Mouse (Mus musculus): Measurements from ENCODE around the gene Scand1. TPM values are rescaled to one million over a fixed set of nuclear protein-coding genes. Genes with fewer than 3 reads are reported as not detected.

Scand1 gene
- polyA plus RNA-seq, 1 experiment from 2014 or later = 84.0 TPM

- no peak for ATAC-seq (replicated peaks; ENCODE audit: low FRiP score)
- no peaks in the 10 kb centered on the region for H3K27me3 ChIP-seq (ENCODE audit: control insufficient read depth, insufficient read depth, low read length)
- 88% methylated on average over 4 of the region's 4 CpGs for WGBS
- H3K4me1 ChIP-seq (replicated peaks; ENCODE audit: control insufficient read depth, insufficient read depth, low read length) = no peaks in the 10 kb centered on the region
- H3K27ac ChIP-seq (ENCODE audit: low read depth, low read length) = no peak overlapping the region
- no peak overlapping the region for H3K4me2 ChIP-seq (ENCODE audit: low read depth, low read length, severe bottlenecking)
- no peak overlapping the region for H3K4me3 ChIP-seq (ENCODE audit: low read depth, low read length)
- H3K36me3 ChIP-seq (ENCODE audit: control insufficient read depth, insufficient read depth, low read length) = no peaks in the 10 kb centered on the region
- DNase-seq (ENCODE audit: low spot score) = no peak
- H3K9me3 ChIP-seq (ENCODE audit: control insufficient read depth, low read length) = no peaks in the 10 kb centered on the region
- H3K9ac ChIP-seq (ENCODE audit: low read length) = no peak overlapping the region
Measured at GRCm38 (mm10) chr2:156340078-156340477, 27.6 kb upstream of the Scand1 start.

- H3K27me3 ChIP-seq (ENCODE audit: control insufficient read depth, insufficient read depth, low read length) = no peaks in the 10 kb centered on the region
- no peak overlapping the region for H3K27ac ChIP-seq (ENCODE audit: low read depth, low read length)
- DNase-seq (ENCODE audit: low spot score) (no peak), ATAC-seq (replicated peaks; ENCODE audit: low FRiP score) (no peak)
- H3K4me1 ChIP-seq (replicated peaks; ENCODE audit: control insufficient read depth, insufficient read depth, low read length) = no peaks in the 10 kb centered on the region
- no peak overlapping the region for H3K4me3 ChIP-seq (ENCODE audit: low read depth, low read length)
- H3K9me3 ChIP-seq (ENCODE audit: control insufficient read depth, low read length) = no peaks in the 10 kb centered on the region
- H3K4me2 ChIP-seq (ENCODE audit: low read depth, low read length, severe bottlenecking) = no peak overlapping the region
- WGBS = 88% methylated on average over 7 of the region's 7 CpGs
- no peaks in the 10 kb centered on the region for H3K36me3 ChIP-seq (ENCODE audit: control insufficient read depth, insufficient read depth, low read length)
- H3K9ac ChIP-seq (ENCODE audit: low read length) = no peak overlapping the region
Measured at GRCm38 (mm10) chr2:156331446-156331965, 19.0 kb upstream of the Scand1 start.

- H3K36me3 ChIP-seq (ENCODE audit: control insufficient read depth, insufficient read depth, low read length) = no peaks in the 10 kb centered on the region
- H3K27me3 ChIP-seq (ENCODE audit: control insufficient read depth, insufficient read depth, low read length) = no peaks in the 10 kb centered on the region
- no peak for DNase-seq (ENCODE audit: low spot score)
- WGBS = 91% methylated on average over 1 of the region's 1 CpGs
- no peak overlapping the region for H3K4me2 ChIP-seq (ENCODE audit: low read depth, low read length, severe bottlenecking)
- no peak overlapping the region for H3K27ac ChIP-seq (ENCODE audit: low read depth, low read length)
- ATAC-seq (replicated peaks; ENCODE audit: low FRiP score) = no peak
- H3K9me3 ChIP-seq (ENCODE audit: control insufficient read depth, low read length) = no peaks in the 10 kb centered on the region
- no peaks in the 10 kb centered on the region for H3K4me1 ChIP-seq (replicated peaks; ENCODE audit: control insufficient read depth, insufficient read depth, low read length)
- no peak overlapping the region for H3K4me3 ChIP-seq (ENCODE audit: low read depth, low read length)
- no peak overlapping the region for H3K9ac ChIP-seq (ENCODE audit: low read length)
Measured at GRCm38 (mm10) chr2:156330681-156331080, 18.2 kb upstream of the Scand1 start.

GRCm38 (mm10) chr2:156324681-156325080, 12.2 kb upstream of the Scand1 start:
- ATAC-seq (replicated peaks; ENCODE audit: low FRiP score) = no peak
- no peak overlapping the region for H3K27ac ChIP-seq (ENCODE audit: low read depth, low read length)
- DNase-seq (ENCODE audit: low spot score) = no peak
- H3K9ac ChIP-seq (ENCODE audit: low read length) = no peak overlapping the region
- 49% methylated on average over 5 of the region's 5 CpGs for WGBS
- no peaks in the 10 kb centered on the region for H3K36me3 ChIP-seq (ENCODE audit: control insufficient read depth, insufficient read depth, low read length)
- no peak overlapping the region for H3K4me3 ChIP-seq (ENCODE audit: low read depth, low read length)
- H3K9me3 ChIP-seq (ENCODE audit: control insufficient read depth, low read length) = no peaks in the 10 kb centered on the region
- H3K4me1 ChIP-seq (replicated peaks; ENCODE audit: control insufficient read depth, insufficient read depth, low read length) = no peaks in the 10 kb centered on the region
- H3K4me2 ChIP-seq (ENCODE audit: low read depth, low read length, severe bottlenecking) = no peak overlapping the region
- H3K27me3 ChIP-seq (ENCODE audit: control insufficient read depth, insufficient read depth, low read length) = no peaks in the 10 kb centered on the region

GRCm38 (mm10) chr2:156324116-156324588, 11.6 kb upstream of the Scand1 start:
- DNase-seq (ENCODE audit: low spot score) (no peak), ATAC-seq (replicated peaks; ENCODE audit: low FRiP score) (no peak)
- H3K36me3 ChIP-seq (ENCODE audit: control insufficient read depth, insufficient read depth, low read length) = no peaks in the 10 kb centered on the region
- no peak overlapping the region for H3K27ac ChIP-seq (ENCODE audit: low read depth, low read length)
- H3K4me2 ChIP-seq (ENCODE audit: low read depth, low read length, severe bottlenecking) = no peak overlapping the region
- no peaks in the 10 kb centered on the region for H3K27me3 ChIP-seq (ENCODE audit: control insufficient read depth, insufficient read depth, low read length)
- H3K4me1 ChIP-seq (replicated peaks; ENCODE audit: control insufficient read depth, insufficient read depth, low read length) = no peaks in the 10 kb centered on the region
- 71% methylated on average over 6 of the region's 6 CpGs for WGBS
- H3K9ac ChIP-seq (ENCODE audit: low read length) = no peak overlapping the region
- no peaks in the 10 kb centered on the region for H3K9me3 ChIP-seq (ENCODE audit: control insufficient read depth, low read length)
- no peak overlapping the region for H3K4me3 ChIP-seq (ENCODE audit: low read depth, low read length)

GRCm38 (mm10) chr2:156321538-156321937, 9.0 kb upstream of the Scand1 start:
- H3K27ac ChIP-seq (ENCODE audit: low read depth, low read length) = no peak overlapping the region
- no peaks in the 10 kb centered on the region for H3K4me1 ChIP-seq (replicated peaks; ENCODE audit: control insufficient read depth, insufficient read depth, low read length)
- H3K4me3 ChIP-seq (ENCODE audit: low read depth, low read length) = no peak overlapping the region
- WGBS = 87% methylated on average over 6 of the region's 6 CpGs
- ATAC-seq (replicated peaks; ENCODE audit: low FRiP score) = no peak
- H3K27me3 ChIP-seq (ENCODE audit: control insufficient read depth, insufficient read depth, low read length) = no peaks in the 10 kb centered on the region
- H3K36me3 ChIP-seq (ENCODE audit: control insufficient read depth, insufficient read depth, low read length) = no peaks in the 10 kb centered on the region
- no peak overlapping the region for H3K4me2 ChIP-seq (ENCODE audit: low read depth, low read length, severe bottlenecking)
- no peaks in the 10 kb centered on the region for H3K9me3 ChIP-seq (ENCODE audit: control insufficient read depth, low read length)
- no peak overlapping the region for H3K9ac ChIP-seq (ENCODE audit: low read length)
- DNase-seq (ENCODE audit: low spot score) = no peak

- Histone ChIP-seq H3K9ac (ENCODE audit: low read length) (no peak overlapping the region), H3K4me3 (ENCODE audit: low read depth, low read length) (no peak overlapping the region), H3K4me2 (ENCODE audit: low read depth, low read length, severe bottlenecking) (no peak overlapping the region), H3K36me3 (ENCODE audit: control insufficient read depth, insufficient read depth, low read length) (no peaks in the 10 kb centered on the region), H3K27ac (ENCODE audit: low read depth, low read length) (no peak overlapping the region), H3K9me3 (ENCODE audit: control insufficient read depth, low read length) (no peaks in the 10 kb centered on the region), H3K4me1 (replicated peaks; ENCODE audit: control insufficient read depth, insufficient read depth, low read length) (no peaks in the 10 kb centered on the region), H3K27me3 (ENCODE audit: control insufficient read depth, insufficient read depth, low read length) (no peaks in the 10 kb centered on the region)
- no peak for DNase-seq (ENCODE audit: low spot score)
- ATAC-seq (replicated peaks; ENCODE audit: low FRiP score) = no peak
Measured at GRCm38 (mm10) chr2:156318491-156318890, 6.0 kb upstream of the Scand1 start.

GRCm38 (mm10) chr2:156314811-156315210, 2.3 kb upstream of the Scand1 start:
- no peak overlapping the region for H3K4me2 ChIP-seq (ENCODE audit: low read depth, low read length, severe bottlenecking)
- H3K36me3 ChIP-seq (ENCODE audit: control insufficient read depth, insufficient read depth, low read length) = no peaks in the 10 kb centered on the region
- no peak for DNase-seq (ENCODE audit: low spot score)
- no peaks in the 10 kb centered on the region for H3K27me3 ChIP-seq (ENCODE audit: control insufficient read depth, insufficient read depth, low read length)
- H3K4me3 ChIP-seq (ENCODE audit: low read depth, low read length) = no peak overlapping the region
- H3K9me3 ChIP-seq (ENCODE audit: control insufficient read depth, low read length) = no peaks in the 10 kb centered on the region
- no peaks in the 10 kb centered on the region; the same call in 1 of the 2 replicates for H3K4me1 ChIP-seq (replicated peaks; ENCODE audit: control insufficient read depth, insufficient read depth, low read length)
- 96% methylated on average over 6 of the region's 6 CpGs for WGBS
- no peak overlapping the region for H3K9ac ChIP-seq (ENCODE audit: low read length)
- ATAC-seq (replicated peaks; ENCODE audit: low FRiP score) = no peak
- no peak overlapping the region for H3K27ac ChIP-seq (ENCODE audit: low read depth, low read length)

- H3K27ac ChIP-seq (ENCODE audit: low read depth, low read length) = no peak overlapping the region
- H3K9ac ChIP-seq (ENCODE audit: low read length) = no peak overlapping the region
- H3K4me3 ChIP-seq (ENCODE audit: low read depth, low read length) = peak overlapping the region; percentile 90
- 64% methylated on average over 3 of the region's 3 CpGs for WGBS
- no peaks in the 10 kb centered on the region for H3K9me3 ChIP-seq (ENCODE audit: control insufficient read depth, low read length)
- H3K4me1 ChIP-seq (replicated peaks; ENCODE audit: control insufficient read depth, insufficient read depth, low read length) = no peaks in the 10 kb centered on the region; the same call in 1 of the 2 replicates
- ATAC-seq (replicated peaks; ENCODE audit: low FRiP score) (no peak), DNase-seq (ENCODE audit: low spot score) (no peak)
- H3K36me3 ChIP-seq (ENCODE audit: control insufficient read depth, insufficient read depth, low read length) = no peaks in the 10 kb centered on the region
- no peaks in the 10 kb centered on the region for H3K27me3 ChIP-seq (ENCODE audit: control insufficient read depth, insufficient read depth, low read length)
- peak overlapping the region; percentile 85 for H3K4me2 ChIP-seq (ENCODE audit: low read depth, low read length, severe bottlenecking)
Measured at GRCm38 (mm10) chr2:156313153-156313552, 649 bp upstream of the Scand1 start.
